Mouse (Mus musculus) T-cell, adult 2 months (primary cell): ENCODE results near the gene Gm37240.

Source experiments
- DNase-seq: peaks from one replicate; pipeline ENCODE4 v3.0.0; 2022; ENCODE audit warnings: low spot score

Gene Gm37240

DNA sequence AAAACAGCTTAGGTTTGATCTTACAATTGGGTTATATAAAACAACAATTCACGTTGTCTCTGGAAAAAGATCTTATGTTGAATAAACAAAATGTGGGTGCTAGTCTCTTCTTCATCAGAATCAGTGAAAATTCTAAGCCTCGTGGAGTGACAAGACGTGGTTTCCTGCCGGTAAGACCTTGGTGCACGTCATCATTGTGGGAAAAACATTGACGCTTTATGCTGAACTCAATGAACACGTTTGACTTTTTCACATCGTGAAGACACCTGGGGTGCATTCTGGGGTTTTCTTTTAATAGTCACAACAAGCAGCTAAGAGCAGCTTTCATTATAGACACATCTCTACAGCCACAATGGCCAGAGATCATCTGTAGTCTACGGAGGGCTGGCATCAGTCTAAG, 1182.1 kb downstream of the Gm37240 start:
- DNase-seq: no peak

DNA sequence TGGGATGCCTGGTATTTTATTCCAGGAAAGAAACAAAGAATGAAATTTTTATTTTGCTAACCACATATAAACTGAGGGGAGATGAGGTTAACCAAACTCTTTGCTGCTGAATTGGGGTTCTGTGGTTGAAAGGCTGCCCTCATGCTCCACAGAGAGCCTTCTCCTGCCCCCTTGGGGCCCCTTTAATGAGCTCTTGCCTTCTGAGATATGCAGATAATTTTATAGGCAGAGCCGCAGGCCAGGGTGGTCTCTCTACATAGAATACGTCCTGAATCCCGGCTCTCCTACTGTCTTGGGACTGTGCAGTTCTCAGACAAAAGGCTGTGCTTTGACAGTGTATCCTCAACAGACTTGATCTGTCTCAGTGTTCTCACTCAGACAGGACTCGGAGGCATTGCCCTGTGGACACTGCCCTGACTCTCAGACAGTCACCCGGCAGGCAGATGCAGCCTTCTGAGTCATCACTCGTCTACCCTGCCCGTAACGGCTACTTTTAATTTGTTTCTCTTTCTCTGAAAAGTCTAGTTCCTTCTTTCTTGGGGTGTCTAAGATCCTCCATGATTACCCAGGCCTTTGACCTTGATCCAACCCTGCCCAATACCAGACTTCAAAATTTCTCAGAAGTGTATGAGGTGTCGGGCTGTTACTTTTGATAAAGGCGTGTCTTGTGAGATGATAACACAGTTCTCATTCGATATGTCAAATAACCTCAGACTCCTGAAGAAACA, 1184.1 kb downstream of the Gm37240 start:
- no peak for DNase-seq

GRCm38 (mm10) chr3:84701964-84702363, 1185.4 kb downstream of the Gm37240 start:
- no peak for DNase-seq

- no peak for DNase-seq
Measured at GRCm38 (mm10) chr3:84701509-84701908, 1185.8 kb downstream of the Gm37240 start.

DNA sequence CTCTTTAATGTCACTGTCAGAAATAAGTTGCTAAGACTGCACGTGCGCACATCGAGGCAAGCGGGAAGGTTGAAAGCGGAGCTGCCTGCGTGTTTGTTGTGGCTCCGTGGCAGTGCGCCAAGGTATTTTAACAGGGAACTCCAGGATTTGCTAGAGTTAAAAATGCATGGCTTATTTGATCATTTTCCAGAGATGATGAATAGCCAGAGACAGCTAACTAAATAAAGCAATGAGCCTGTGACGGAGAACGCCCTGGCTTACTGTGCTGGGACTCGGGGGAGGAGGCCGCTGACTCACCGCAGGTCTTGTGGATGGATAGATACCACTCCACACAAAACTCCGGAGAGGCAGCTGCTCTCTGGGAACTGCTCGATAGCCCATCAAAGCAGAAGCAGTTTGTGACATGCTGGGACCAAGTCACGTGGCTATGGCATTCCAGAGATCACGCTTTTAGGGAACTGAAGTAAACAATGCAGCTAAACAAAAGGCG, 1190.8 kb downstream of the Gm37240 start:
- no peak for DNase-seq

DNA sequence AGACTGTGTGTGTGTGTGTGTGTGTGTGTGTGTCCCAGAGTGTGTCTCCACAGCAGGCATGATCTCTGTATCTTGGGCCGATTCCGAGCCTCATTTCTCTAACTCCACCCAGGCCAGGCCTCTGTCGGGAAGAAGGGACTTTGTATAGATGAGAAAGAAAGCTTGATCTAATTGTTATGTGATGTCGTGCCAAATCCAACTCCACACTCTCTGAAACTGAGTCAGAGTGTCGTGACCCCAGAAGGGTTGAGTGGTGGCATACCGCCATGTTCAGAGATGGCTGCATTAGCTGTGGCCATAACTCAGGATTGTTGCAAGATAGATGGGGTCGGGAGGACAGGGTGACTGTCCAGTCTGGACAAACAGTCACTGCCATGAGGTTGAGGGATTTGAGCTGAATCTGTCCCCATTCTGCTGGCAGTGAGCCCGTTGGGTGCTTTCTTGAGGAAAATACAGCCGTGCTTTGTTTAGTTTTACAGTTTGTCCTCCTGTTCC, 1191.4 kb downstream of the Gm37240 start:
- no peak for DNase-seq

- no peak for DNase-seq
Measured at GRCm38 (mm10) chr3:84695418-84695817, 1191.9 kb downstream of the Gm37240 start.

GRCm38 (mm10) chr3:84693886-84694285, 1193.4 kb downstream of the Gm37240 start:
- DNase-seq: no peak

GRCm38 (mm10) chr3:84692647-84693199, 1194.6 kb downstream of the Gm37240 start:
- DNase-seq: no peak

- no peak for DNase-seq
Measured at GRCm38 (mm10) chr3:84690091-84690771, 1197.1 kb downstream of the Gm37240 start.

DNA sequence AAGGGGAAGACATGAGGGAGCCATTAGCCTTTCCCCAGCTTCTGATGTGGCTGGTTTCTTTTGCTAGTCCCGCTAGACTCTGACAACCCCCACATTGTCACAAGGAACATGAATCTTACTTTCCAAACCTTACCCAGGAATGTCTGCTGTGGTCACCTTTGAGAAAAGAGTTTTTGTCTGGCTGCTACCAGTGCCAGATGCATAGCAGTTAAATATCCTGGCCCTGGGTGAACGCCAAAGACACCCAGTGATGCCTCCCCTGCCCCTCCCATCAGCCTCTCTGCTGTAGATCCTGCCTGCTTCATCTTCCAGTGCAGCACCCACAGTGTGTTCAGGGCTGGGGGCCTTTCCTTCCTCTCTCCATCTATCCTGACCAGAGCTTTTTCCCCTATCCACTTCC, 1197.7 kb downstream of the Gm37240 start:
- no peak for DNase-seq

DNA sequence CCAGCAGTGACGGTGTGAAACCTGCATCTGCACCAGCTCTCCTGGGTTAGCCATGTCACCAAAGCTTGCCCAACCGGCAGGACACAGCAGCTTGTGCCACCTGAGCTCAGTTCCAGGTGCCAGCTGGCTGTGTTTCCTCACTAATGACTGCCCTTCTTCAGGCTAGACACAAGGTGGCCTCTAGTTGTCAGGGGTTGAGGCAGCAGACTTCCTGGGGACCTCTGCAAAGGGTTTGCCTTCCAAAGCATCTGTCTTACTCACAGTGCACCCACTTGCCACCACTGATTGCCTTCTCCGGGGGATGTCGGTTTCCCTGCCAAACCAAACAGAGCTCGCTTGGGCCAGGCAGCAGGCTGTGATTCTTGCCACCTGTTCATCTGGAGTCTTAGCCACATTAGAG, 1199.1 kb downstream of the Gm37240 start:
- no peak for DNase-seq

DNA sequence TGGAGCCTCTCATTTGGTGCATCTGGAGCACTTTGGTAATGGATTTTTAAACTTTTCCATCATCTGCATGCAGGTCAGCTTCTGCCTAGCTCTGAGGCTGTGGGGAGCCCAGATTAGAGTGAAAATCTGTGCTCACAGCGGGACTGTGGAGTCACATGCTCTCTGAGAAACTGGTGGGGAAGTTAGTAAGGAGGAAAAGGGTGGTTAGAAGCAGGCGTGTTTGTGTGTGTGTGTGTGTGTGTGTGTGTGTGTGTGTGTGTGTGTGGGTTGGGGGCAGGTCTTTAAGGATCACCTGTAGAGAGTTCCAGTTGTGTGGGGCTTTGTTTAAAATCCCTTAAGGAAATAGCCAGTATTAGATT, 1199.9 kb downstream of the Gm37240 start:
- DNase-seq: no peak

GRCm38 (mm10) chr3:84686799-84687487, 1200.4 kb downstream of the Gm37240 start:
- DNase-seq: peak; percentile 20

DNA sequence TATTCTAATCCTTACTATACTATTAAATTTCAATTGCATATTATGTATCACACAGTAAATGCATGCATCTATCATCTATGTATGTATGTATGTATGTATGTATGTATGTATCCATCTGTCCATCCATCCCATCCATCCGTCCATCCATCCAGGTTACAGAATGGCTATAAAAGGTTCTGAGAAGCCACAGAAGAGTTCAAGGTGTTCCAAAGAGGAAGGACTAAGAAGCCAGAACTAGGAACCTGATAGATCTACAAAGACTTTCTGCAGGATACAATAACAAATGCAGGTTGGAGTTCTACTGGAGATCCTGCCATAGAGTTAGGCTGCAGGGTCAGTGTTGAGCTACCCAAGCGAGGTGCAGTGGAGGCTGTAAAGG, 1201.0 kb downstream of the Gm37240 start:
- DNase-seq: no peak

- no peak for DNase-seq
Measured at GRCm38 (mm10) chr3:84685662-84686293, 1201.5 kb downstream of the Gm37240 start.

DNA sequence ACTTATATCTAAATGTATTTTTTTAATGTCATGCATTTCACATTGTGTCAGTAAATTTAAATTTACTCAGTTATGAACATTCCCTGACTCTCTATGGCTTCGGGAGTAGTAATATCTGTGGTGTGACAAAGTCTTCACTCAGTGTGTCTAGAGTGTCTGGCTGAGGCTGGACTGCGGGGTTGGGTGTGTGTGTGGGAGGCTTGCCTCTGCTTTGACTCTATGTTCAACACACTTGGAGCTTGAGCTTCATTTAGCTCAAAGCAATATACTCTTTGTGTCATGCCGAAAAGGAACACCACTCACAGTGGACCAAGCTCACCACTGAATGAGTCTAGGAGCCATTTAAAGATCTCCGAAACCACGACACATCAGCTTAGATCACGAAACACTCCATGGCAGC, 1203.5 kb downstream of the Gm37240 start:
- DNase-seq: no peak

- DNase-seq: peak; percentile 88
Measured at GRCm38 (mm10) chr3:84681699-84682098, 1205.6 kb downstream of the Gm37240 start.

DNA sequence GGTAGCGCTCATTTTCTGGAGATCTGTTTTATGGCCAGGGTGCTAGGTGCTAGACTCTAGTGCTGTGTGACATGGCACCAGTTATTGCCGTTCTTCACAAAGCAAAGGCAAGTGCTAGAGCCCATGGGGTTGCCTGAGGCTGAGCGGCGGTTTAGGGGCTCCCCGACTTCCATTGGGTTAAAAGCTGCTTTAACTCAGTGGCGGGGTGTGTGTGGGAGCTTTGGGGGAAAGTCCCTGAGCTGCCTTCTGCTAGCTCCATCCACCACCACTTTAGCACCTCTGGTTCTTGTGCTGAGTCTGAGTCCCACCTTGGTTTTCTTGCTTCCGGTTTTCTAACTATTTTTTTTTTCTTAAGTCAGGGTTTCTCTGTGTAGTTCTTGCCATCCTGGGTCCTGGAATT, 1207.3 kb downstream of the Gm37240 start:
- peak; percentile 79 for DNase-seq

GRCm38 (mm10) chr3:84679542-84679941, 1207.8 kb downstream of the Gm37240 start:
- DNase-seq: no peak

GRCm38 (mm10) chr3:84678891-84679290, 1208.4 kb downstream of the Gm37240 start:
- DNase-seq: peak; percentile 18

DNA sequence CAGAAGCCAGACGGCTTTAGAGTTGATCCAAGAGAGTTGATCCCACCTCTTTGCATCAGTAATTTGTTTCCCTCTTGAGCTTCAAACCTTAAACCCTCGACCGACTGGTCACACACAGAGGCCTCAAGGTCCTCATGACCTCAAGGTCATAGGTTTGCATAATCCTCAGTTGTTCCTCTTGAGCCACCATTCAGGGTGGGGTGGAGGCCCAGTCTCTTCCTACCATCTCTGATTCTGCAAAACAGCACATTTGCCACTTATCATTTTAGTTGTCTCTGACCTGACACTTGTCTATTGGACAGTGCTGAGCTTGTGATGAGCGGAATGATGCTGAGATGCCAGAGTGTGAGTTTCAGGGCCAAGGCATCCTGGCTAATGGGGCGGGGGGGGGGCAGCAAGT, 1211.6 kb downstream of the Gm37240 start:
- no peak for DNase-seq
